Mouse (Mus musculus) bone marrow, adult 2 months (tissue): ENCODE measurements around the gene Dctd. TPM values are rescaled to one million over a fixed set of nuclear protein-coding genes. Genes with fewer than 3 reads are reported as not detected.
"Not testable (repeated sequence)": the region's sequence is repeated elsewhere in the genome, so short reads cannot be mapped to it uniquely, and the experiment has no call there.

Source experiments
- H3K27ac ChIP-seq: fragments of 200-500 bp; 2 replicates; pipeline ENCODE4 v1.5.1; 2012; ENCODE audit warnings: low read depth, mild to moderate bottlenecking, control low read depth, inconsistent platforms, low read length; ENCODE audit not compliant: control insufficient read depth, poor library complexity, insufficient read depth
- H3K4me1 ChIP-seq: fragments of 200-500 bp; 2 replicates; pipeline ENCODE4 v1.6.1; 2011; ENCODE audit warnings: low read length; ENCODE audit not compliant: control insufficient read depth, insufficient read depth
- H3K4me3 ChIP-seq: fragments of 200-500 bp; replicated peaks from 2 replicates; pipeline ENCODE3; 2011; ENCODE audit warnings: mild to moderate bottlenecking, low read depth, low read length, control low read depth; ENCODE audit not compliant: control insufficient read depth
- CTCF ChIP-seq: fragments of 200-500 bp; IDR thresholded peaks from 2 replicates; pipeline ENCODE4 v1.5.1; 2011; ENCODE audit warnings: low read length, control low read depth; ENCODE audit not compliant: control insufficient read depth, insufficient read depth
- POLR2A ChIP-seq: fragments of 200-500 bp; IDR thresholded peaks from 2 replicates; pipeline ENCODE4 v1.6.1; 2011; ENCODE audit warnings: low read depth, mild to moderate bottlenecking, control low read depth, low read length, borderline replicate concordance; ENCODE audit not compliant: control insufficient read depth
- WGBS: fragments of 180-500 bp; shearing (Covaris S2); methylation state at CpG from one replicate; pipeline ENCODE4 v1.1.7; 2018; 5-methylcytosine and 5-hydroxymethylcytosine counted together
- polyA plus RNA-seq: library from polyadenylated mRNA; stranded (reverse); fragments of >200 nt; gene quantifications from 2 replicates; pipeline ENCODE4 v1.2.4, GENCODE M21; 2011; ENCODE audit warnings: low replicate concordance; ENCODE audit not compliant: missing spikeins, insufficient read depth, insufficient read length

The Dctd gene
- polyA plus RNA-seq, 1 experiment, result 6.1 TPM

DNA sequence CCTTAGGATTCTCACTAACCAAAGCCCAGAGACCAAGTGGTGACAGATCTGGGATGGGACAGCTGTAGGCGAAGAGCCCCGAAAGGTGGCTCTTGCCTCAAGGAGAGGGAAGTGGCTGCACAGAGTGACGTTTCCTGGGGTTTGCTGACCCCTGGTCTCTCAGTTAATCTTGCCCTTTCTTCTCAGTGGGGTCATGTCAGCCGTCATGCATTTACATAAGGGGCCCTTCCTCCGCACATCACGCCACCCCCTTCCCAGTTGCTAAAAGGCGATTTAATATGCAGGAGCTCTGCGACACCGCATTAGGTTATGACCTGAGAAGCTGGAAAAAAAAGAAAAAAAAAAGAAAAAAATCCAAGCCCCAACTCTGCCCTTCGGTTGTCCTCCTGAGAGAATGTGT lies 58.8 kb downstream of the Dctd start:
- H3K27ac ChIP-seq, result no peak overlapping the region
- no peaks in the 10 kb centered on the region for H3K4me1 ChIP-seq
- no peak overlapping the region for H3K4me3 ChIP-seq
- WGBS, result 65% methylated on average over 10 of the region's 10 CpGs
- TF ChIP-seq CTCF, result no peak
- TF ChIP-seq POLR2A, result no peak

DNA sequence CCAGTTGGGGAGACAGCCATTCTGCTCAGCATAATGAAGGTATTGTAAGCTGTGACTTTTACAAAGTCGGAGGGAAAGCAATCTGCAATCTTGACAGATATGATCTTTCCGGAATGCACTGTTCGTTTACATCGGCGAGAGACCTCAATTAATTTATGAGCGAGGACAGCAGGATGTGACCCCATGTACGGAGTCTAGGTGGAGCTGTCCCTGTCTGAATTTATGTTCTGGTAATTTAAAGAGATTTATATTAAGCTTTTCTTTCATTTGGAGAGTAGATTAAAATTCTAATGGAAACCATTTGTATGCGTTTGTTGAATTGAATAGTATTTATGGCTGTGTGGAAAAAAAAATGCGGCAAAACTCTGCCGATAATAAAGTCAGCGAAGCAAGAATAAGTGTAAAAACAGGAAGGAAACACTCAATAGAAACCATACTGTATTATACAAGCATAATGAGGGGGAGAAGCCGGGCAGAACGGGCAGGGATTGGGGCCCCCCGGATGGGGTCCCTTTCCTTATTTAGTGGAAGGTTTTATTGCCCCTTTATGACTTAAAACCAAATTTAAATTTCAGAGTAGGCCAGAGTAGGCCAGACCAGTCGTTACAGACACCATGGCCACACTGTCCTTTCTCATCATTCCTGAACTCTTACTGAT lies 59.8 kb downstream of the Dctd start:
- no peaks in the 10 kb centered on the region for H3K4me1 ChIP-seq
- WGBS, result 3% methylated on average over 15 of the region's 15 CpGs
- no peak overlapping the region for H3K27ac ChIP-seq
- no peak overlapping the region for H3K4me3 ChIP-seq
- TF ChIP-seq POLR2A (no peak), CTCF (no peak)

DNA sequence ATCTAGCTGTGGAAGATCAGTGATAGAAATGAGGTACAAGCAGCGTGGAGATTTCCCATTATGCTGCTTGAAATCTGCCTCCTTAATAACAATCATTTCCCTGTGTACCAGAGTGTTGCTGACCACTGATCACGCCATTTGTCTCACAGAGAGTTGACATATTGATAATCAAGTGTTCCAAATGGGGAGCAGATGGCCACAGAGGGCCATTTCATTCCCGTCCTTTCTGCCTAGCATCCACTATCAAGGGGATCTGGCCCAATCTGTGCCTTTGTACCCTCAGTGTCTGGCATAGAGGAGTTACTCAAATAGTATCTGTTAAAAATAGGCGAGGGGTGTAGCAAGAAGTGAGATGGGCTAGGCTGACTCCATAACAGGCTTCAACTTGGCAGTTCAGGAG lies 78.5 kb downstream of the Dctd start:
- H3K4me1 ChIP-seq, result no peaks in the 10 kb centered on the region
- 71% methylated on average over 4 of the region's 4 CpGs for WGBS
- TF ChIP-seq CTCF, result no peak
- no peak for TF ChIP-seq POLR2A
- no peak overlapping the region for H3K27ac ChIP-seq
- H3K4me3 ChIP-seq, result no peak overlapping the region

DNA sequence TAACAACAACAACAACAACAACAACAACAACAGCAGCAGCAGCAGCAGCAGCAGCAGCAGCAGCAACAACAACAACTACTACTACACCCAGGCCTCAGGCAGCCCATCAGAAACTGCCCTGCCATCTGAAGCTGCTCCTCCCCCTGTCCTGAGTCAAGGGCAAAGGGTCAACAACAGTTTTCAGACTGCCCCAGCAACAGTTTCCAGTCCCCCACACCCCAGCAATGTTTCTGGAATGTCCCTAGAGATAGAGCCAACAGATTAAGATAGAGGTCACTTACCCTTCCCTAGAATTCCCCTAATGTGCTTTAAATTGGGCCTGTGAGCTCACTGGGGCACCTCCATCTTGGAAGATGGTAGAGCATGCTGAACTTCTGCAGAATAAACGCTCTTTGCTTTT lies 79.0 kb downstream of the Dctd start:
- H3K4me1 ChIP-seq, result no peaks in the 10 kb centered on the region
- H3K27ac ChIP-seq, result no peak overlapping the region
- no peak overlapping the region for H3K4me3 ChIP-seq
- TF ChIP-seq POLR2A, result no peak
- TF ChIP-seq CTCF, result no peak
- WGBS, result 76% methylated on average over 1 of the region's 1 CpGs

DNA sequence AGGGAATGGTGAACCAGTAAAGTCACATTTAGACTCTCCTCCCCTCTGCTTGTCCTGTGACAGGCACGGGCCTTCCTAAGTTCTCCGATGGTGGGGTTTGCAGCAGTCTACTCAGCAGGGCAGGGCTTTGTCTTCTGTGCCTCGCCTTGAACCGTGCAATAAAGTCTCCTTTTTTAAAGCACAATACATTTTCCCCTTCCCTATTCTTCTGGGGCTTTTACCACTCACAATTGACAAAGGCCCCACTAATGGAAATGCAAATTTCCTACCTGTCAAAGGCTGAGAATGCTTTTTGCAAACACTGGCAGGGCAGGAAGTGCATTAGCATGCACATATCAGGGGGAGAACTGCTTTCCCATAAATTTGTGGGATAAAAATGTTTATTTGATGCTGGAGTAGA lies 80.1 kb downstream of the Dctd start:
- no peak overlapping the region for H3K4me3 ChIP-seq
- TF ChIP-seq POLR2A (no peak), CTCF (no peak)
- H3K27ac ChIP-seq, result no peak overlapping the region
- WGBS, result 59% methylated on average over 4 of the region's 4 CpGs
- H3K4me1 ChIP-seq, result no peaks in the 10 kb centered on the region

DNA sequence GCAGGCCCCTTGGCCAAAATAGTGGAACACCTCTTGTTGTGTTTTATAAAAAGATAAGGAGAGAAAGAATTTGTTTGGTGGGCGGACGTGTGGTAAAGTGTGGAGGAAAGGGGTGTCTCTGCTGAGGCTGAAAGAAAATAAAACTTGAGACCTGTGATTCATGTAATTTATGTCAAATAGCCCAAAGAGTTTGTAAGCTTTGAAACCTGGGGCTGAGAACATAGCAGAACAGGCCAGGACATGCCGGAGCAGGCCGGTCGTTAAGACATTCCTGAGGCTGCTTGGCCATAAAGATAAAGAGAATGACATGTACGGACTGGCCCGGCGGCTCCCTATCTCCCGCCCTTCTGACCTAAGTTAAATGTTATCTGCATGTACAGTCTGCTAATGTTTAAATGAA lies 81.3 kb downstream of the Dctd start:
- not testable (repeated sequence) for H3K27ac ChIP-seq, H3K4me3 ChIP-seq, H3K4me1 ChIP-seq
- WGBS, result 80% methylated on average over 9 of the region's 9 CpGs

DNA sequence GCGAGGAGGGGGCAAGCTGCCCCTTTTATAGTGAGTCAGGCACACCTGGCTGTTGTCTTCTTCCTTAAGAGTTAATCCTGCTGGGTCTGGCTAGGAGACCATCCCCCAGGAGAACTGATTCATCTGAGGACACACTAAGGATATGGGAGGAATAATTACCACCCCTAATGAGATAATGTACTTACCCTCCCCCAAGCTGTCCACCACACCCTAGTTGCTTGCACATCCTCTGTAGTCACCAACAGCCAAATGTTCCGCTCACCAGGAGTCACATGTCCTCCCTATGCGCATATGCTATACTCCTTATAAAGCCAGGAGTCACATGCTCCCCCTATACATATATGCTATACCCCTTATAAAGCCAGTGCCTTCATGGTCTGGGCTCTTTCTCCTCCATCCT lies 82.1 kb downstream of the Dctd start:
- WGBS, result 83% methylated on average over 3 of the region's 3 CpGs
- no peak for TF ChIP-seq CTCF
- TF ChIP-seq POLR2A, result no peak
- H3K4me3 ChIP-seq, result no peak overlapping the region
- H3K27ac ChIP-seq, result no peak overlapping the region
- no peaks in the 10 kb centered on the region for H3K4me1 ChIP-seq

- Histone ChIP-seq H3K4me3 (no peak overlapping the region), H3K4me1 (no peaks in the 10 kb centered on the region), H3K27ac (no peak overlapping the region)
- WGBS, result 71% methylated on average over 7 of the region's 7 CpGs
- no peak for TF ChIP-seq POLR2A
- no peak for TF ChIP-seq CTCF
Measured at GRCm38 (mm10) chr8:48183758-48184157, 84.9 kb downstream of the Dctd start.

- Histone ChIP-seq H3K4me1 (no peaks in the 10 kb centered on the region), H3K27ac (no peak overlapping the region), H3K4me3 (no peak overlapping the region)
- 90% methylated on average over 12 of the region's 12 CpGs for WGBS
- TF ChIP-seq CTCF (no peak), POLR2A (no peak)
Measured at GRCm38 (mm10) chr8:48188586-48188985, 89.7 kb downstream of the Dctd start.
